Mouse (Mus musculus) liver, adult 2 months (tissue): ENCODE results near the gene Btrc.

ENCODE experiments used
- CTCF ChIP-seq: fragments of 200-500 bp; IDR thresholded peaks from 2 replicates; pipeline ENCODE4 v1.5.1; 2011; ENCODE audit warnings: low read depth, low read length, control low read depth
- POLR2A ChIP-seq: fragments of 200-500 bp; IDR thresholded peaks from 2 replicates; pipeline ENCODE4 v1.6.1; 2011; ENCODE audit warnings: low read length, control low read depth; ENCODE audit not compliant: insufficient read depth; ENCODE audit errors: extremely low read depth

DNA sequence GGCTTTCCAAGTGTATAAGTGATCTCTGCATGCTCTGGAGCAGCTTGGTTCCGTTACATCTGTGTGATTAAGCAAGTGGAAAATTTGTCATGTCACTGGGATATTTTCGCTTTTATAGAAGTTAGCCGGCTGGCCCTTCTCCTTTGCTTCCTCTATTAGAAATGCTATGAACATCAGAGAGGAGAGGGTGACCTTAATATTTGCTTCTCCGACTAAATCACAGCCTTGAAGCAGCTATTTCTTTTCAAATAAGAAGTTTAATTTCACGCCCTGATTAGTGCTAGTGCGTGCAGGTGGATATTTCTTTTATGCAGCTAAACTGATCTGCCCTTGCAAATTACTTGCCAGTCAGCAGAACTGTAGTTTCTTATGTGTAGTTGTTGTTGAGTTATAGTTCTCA is 25.0 kb downstream of the Btrc start:
- no peak for TF ChIP-seq POLR2A
- TF ChIP-seq CTCF = no peak
